Mouse (Mus musculus) telencephalon, adult 2 months (tissue): ENCODE results near the gene Nexn.
A peak's percentile ranks its signal among the peaks of the same experiment; 100 is the strongest.

ENCODE experiments used
- DNase-seq: peaks from one replicate; pipeline ENCODE4 v3.0.0-alpha.2; 2011; ENCODE audit warnings: low read depth, low spot score

Nexn gene

DNA sequence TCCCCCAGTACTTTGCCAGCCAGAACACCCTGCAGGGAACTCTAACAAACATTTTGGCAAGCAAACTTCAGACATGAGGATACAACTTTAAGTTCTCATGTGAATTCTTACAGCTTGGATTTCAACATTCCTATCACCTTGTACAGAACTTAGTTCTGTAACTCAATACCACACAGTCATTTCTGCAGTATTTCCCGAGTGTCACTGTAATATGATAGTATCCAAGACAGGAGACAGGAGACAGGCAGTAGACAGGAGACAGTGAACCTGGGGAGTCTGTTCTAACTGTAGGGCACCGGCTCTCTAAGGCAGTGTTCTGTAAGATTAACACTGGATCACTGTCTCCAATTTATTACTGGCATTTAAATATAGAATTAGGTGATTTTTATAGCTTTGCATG is 12.3 kb upstream of the Nexn start:
- DNase-seq = no peak

DNA sequence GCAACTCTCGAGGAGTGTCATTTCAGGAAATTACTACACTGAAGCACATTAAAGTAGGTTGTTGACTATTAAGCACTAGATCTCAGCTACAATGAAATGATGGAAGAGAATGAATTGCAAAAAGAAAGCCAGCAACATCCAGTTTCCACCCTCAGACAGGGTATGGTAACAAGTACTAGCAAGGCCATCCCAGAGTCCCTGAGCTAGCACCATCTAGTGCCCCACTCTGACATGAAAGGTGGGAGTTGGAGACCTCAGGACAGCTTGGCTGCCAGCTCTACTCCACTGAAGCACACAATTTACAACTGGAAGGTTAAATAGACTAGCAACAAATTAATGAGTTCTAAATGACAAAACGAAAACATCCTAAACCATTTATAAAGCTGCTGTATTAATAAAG is 11.8 kb upstream of the Nexn start:
- no peak for DNase-seq

DNA sequence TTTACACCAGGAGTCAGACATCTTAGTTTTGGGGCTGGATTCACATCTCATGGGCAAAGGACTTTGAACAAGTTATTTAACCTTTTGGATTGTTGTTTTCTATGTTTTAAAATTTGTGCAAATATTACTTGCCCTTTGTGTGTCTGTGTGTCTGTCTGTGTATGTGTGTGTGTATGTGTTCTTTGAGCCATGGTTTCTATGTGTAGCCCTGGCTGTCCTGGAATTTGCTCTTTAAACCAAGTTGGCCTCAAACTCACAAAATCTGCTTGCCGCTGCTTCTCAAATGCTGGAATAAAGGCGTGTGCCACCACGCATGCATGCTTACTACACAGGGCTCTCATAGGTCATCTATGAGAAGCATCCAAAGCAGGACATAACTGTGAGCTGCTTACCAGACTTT is 10.8 kb upstream of the Nexn start:
- DNase-seq = no peak

DNA sequence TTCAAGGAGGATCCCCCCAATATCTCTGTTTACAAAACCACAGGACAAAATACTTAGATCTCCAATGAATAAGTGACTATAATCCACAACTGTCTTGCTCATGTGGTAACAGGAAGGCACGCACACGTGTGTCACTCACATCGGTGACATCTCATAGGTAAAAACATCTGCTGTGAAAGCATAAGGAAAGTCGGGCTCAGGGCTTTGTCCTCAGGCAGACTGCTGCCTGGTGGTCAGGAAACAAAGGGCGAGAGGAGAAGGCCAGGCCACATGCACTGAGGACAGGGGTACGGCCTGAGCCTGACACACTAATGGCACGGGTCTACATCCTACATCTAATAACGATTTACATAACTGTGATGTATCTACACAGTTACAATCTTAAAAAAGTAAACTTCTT is 8.9 kb upstream of the Nexn start:
- no peak for DNase-seq

DNA sequence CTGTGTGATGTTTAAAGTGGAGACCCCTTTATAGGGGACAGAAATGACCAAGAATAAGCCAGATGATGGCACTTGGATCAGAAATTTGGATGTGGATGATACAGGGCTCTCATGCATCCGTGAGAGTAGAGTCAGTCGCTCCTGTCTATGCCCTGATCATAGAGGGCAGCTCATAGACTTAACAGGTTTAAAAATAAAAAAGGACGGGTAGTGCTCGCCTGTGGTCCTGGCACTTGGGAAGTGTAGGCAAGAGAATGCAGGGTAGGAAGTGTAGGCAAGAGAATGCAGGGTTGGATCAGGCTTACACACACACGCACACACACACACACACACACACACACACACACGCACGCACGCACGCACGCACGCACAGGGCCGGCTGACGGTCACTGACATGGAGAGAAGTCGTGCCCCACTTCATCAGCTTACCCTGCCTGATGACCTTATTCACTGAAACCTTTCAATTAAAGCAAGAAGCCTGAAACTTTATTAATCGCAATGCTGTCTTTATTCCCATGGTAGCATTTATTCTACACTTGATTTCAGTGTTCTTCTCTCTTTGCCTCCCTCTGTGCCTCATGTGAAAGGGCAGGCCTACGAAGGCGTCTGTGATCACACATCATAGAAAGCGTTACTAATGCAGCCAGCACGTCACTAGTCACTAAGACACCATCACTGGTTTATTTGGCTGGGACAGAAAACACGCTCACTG is 7.0 kb upstream of the Nexn start:
- no peak for DNase-seq

DNA sequence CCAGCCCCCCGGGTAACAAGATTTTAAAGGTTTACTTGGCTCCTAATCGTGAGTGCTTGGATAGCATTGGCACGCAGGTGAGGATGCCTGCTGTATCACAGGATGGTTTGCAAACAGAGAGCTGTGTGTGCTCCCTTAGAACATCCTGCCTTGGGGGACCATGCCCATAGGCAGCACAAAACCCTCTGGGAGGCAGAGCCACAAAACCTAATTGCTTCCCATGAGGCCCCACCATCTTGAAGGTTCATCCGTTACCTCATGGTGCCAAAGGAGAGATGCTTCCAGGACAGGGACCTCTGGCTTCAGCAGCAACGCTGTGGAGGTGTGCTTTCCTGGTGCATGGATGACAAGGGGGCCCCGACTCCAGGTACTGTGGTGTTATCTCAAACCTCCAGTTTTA is 5.7 kb upstream of the Nexn start:
- no peak for DNase-seq

DNA sequence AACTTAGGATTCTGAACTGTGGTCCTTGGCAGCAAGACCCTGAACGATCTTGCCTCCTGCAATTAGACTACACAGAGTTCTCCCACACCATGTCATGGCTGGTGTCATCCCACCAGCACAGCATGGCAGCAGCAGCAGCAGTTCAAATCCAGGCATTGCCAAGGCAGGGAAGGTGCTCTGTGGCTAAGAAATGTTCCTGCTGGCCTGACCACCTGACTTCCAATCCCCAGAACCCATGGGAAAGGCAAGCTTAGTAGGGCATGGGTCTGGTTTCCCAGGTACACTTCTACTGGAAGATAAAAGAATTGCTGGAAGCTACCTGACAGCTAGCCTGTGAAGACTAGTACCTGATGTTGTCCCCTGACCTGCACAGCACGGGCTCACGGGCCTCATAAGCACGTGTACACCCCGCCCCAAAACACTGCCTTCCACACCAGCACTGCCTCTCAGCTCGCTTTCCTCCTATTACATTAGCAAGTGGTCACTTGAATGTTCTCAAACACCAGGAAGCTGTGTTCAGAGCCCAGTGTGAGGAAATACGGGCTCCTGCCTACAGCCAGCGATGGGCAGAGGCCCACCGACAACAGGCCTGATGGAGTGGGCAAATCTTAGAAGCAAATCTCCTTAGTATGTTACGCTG is 5.0 kb upstream of the Nexn start:
- no peak for DNase-seq

DNA sequence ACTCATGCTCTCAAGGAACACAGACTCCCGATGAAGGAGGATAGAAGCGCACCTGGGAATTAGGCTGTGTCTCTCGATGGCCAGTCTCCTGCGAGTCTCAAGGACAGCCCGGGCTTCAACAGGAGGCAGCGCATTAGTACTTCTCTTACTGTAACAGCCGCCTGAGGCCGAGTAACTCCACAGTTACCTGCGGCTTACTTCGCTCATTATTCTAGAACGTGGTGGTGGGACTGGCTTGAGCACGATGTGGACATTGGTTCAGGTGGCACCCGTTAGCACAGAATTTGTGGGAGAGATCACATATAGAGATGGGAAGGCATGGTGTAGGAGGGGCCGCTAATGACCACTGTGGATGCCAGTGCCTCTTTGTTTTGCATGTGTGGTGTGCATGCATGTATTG is 1.9 kb upstream of the Nexn start:
- no peak for DNase-seq

DNA sequence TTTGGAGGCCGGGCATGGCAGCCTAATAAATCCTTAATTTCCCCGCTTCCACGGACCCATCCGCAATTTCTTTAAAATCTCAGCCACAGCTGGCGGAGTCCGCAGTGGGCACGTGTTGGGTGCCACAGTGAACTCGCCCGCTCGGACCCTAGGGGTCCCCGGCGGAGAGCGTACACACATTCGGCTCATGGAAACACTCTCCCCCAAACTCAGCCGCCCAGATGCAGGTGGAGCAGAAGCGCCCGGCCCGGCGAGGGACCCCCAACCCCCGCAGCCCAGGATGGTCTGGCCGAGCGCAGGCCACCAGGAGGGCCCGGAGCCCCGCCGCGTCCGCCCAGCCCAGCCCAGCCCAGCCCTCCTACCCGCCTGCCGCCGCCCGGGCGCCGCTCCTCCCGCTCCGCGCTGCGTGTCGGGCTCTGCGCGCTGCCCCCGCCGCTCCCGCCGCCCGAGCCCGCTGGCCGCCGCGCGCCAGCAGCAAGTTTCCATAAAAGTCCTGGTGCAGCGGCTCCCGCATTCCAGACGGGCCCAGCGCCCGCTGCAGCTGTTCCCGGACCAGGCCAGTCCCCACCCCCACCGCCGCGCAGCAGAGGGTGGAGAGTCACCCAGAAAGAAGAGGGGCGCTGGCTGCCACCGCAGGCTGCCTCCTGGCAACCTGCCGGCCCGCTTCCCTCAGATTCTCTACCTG is 657 bp downstream of the Nexn start:
- DNase-seq = no peak

DNA sequence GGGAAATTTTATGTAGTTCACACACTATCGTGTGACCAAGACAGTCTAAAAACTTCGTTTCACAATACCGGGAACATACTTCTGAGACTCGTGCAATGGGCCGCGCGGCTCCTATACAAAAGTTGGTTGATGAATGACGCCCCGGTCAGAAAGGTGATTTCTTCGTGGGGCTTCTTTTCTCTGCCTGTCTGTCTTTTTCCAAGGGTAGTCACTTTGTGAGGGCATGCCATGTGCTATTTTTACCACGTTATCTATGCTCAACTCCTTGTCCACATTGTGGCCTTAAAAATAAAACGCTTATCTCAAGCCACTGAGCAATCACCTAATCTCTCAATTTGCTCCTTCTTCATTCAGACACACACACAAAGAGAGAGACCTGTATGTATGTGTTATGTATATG is 1.3 kb downstream of the Nexn start:
- no peak for DNase-seq

DNA sequence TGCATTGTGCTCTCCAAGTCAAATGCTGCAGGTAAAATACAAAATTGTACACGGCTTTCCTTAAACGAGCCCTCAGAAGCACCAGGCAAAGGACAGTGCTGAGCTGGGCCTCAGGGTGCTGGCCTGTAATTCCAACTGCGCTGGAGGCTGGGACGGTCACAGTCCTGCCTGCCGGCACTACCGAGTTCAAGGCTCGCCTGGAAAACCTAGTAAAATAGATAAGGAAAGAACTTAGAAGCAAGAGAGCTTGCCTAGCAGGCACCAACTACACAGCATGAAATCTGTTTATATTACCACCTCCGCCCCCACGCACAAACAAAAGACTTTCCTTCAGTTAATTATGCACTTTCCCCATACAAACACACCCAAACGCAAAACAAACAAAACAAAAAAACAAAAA is 1.8 kb downstream of the Nexn start:
- DNase-seq = no peak

DNA sequence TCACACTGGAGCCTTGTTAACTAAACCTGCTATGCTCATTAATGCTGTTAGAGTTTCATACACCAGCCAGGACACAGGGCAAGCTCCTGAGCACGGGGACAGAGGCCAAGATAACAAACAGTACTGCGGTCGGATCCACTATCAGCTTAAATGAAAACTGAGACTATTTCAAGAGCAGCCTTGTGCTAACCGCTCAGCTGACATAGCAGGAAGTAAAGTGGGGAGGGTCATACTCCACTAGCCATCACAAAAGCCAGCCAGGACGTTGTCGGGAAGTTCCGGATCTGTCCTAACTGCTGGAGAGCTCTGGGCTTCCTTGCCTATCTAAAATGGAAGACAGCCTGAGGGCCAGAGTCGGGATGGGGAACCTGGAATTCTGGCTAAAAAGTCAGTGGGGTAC is 4.2 kb downstream of the Nexn start:
- DNase-seq = no peak

DNA sequence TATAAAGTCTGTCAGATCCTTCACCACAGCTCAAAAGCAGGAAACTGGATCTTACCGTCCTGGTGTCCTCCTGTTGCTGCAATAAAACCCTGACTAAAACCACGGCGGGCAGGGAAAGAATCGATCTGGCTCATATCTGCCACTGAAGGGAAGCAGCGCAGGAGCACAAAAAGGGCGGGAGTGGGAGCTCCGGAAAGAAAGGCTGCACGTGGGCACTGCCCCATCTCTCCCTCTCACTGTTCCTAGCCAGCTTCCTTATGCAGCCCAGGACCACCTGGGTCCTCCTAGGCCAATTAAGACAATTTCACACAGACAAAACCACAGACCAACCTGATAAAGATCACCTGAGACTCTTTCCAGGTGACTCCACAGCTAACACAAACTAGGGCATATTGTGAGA is 4.7 kb downstream of the Nexn start:
- DNase-seq = no peak

DNA sequence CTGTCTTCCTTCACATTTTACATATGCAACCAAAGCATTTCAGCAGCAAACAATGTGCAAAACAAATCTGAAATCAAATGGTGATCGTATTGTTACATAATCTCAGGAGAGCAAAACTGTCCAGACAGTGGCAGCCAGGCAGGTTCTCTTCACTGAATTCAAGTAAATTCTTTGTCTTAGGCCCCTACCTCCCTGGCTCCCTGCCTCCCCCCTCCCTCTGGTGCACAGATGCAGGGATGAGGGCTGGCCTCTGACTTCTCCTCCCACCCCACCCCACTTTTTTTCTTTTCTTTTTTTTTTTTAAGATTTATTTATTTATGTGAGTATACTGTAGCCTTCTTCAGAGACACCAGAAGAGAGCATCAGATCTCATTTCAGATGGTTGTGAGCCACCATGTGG is 5.8 kb downstream of the Nexn start:
- DNase-seq = no peak

DNA sequence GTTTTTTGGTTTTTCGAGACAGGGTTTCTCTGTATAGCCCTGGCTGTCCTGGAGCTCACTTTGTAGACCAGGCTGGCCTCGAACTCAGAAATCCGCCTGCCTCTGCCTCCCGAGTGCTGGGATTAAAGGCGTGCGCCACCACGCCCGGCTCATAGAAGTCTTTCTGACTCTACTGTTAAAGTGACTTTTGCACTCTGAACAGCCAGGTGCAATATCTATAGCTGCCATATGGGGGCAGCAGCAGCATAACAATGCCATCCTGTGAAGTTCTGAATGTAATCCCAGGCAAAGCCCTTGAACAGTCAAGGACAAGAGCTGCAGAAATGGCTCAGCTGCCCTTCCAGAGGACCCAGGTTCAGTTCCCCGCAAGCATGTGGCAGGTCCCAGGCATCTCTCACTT is 6.7 kb downstream of the Nexn start:
- peak; percentile 58 for DNase-seq

DNA sequence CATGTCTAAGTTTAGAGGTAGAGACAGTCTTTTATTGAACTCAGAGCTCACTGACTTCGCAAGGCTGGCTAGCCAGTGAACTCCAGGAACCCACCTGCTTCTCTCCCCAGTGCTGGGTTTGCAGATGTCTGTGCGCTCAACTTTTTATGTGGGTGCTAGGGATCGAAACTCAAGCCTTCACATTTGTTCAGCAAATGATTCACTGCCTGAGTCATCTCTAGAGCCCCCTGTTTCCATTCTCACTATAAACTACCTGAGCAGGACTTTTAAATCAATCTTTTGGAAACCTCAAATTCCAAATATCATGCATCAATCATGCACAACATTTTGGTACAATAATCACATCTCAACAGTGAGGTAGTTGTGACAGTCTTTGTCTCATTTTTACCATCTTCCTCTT is 8.6 kb downstream of the Nexn start:
- no peak for DNase-seq

DNA sequence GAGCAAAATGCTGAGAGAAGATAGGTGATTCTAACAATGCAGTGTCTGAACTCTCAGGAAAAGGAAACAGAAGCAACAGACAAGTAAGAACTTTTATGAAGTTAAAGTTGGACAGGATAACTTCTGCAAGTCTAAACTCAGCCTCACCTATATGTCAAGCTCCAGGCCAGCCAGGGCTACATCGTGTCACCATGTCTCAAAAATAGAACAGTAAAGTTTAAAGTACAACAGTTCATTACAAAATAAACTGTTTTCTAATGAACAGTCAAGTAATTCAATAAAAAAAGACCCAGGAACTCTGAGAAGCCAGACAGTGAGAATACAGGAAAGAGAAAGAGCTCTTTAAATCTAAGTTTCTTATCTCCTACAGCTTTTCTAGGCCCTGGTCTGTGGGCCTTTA is 15.7 kb downstream of the Nexn start:
- DNase-seq = no peak

DNA sequence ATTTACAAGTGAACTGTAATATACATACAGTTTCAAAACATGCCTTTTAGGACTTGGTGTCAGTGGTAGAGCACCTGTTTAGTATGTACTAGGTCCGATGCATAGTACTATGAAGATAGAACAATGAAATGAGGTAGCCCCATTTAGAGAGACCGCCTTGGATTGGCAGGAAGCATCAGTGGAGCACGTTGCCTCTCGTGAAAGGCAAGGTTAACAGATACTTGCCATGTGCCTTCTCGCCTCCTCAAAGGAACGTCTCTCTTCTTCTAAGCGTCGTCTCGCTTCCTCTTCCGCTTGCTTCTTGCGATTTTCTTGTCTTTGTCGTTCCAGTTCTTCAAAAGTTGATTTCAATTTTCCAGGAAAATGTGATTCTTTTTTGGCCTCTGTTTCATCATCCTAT is 18.4 kb downstream of the Nexn start:
- DNase-seq = no peak

DNA sequence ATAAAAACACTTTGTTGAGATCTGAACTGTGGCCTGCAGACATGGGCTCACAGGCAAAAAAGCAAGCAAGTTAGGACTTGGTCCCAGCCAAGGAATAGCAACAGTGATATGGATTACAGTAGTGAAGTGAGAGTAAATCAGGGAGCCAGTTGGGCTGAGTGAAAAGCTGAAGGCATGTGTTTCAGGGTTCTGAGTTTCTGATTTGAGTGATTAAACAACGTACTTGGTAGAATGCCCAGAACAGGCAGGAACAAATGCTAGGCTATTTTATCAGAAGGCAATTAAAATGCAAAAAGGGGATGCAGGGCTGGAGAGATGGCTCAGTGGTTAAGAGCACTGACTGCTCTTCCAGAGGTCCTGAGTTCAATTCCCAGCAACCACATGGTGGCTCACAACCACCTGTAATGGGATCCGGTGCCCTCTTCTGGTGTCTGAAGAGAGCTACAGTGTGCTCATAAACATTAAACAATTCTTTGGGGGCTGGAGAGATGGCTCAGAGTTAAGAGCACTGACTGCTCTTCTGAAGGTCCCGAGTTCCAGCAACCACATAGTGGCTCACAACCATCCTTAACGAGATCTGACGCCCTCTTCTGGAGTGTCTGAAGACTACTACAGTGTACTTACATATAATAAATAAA is 20.8 kb downstream of the Nexn start:
- DNase-seq = no peak

DNA sequence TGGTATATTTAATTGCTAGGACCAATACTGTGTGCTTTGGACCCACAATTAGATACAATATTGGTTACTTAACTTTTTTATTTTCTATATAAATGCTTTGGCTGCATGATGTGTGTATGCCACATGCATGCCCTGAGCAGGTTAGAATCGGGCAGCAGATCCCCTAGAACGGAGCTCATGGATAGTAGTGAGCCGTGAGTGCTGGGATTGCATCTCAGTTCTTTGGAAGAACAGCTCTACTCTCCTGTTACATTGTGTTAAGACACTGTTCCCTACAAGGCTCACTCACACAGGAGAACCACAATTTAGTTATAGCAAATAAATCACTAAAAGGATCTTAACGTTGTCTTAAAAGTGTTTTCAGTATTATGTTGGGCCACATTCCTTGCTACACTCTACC is 22.8 kb downstream of the Nexn start:
- DNase-seq = no peak

DNA sequence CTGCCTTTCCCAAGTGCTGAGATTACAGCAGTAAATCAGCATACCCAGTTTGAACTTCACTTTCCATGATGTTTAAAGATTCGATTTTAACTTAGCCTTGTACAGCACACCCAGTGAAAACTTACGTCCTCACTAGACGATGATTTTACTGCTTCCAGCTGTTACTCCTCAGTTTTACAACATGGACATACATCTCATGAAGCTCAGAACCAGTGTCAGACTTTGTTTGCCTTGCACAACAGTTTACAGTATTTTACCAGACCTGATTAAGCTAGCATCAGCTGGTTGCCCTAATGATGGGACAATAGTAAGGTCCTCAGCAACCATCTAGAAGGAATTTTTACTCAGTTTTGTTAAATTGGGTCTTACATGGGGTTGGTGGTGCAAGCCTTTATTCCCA is 25.1 kb downstream of the Nexn start:
- DNase-seq = no peak

DNA sequence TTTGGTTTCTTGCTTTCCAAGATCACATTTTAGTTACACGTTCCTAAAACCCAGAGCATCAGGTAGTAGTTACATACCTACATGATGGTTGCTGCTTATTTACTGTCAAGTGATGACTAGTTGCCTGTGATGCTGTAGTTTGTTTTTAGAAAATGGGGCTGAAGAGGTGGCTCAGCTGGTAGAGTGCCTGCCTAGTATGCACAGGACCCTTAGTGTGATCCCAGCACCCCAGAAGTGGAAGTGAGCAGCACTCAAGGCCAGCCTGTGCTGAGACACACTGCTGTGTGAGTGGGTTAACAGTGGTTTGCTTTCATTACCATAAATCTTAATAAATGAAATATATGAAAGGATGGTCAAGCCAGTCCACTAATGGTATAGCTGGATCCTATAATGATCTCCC is 26.6 kb downstream of the Nexn start:
- DNase-seq = no peak

DNA sequence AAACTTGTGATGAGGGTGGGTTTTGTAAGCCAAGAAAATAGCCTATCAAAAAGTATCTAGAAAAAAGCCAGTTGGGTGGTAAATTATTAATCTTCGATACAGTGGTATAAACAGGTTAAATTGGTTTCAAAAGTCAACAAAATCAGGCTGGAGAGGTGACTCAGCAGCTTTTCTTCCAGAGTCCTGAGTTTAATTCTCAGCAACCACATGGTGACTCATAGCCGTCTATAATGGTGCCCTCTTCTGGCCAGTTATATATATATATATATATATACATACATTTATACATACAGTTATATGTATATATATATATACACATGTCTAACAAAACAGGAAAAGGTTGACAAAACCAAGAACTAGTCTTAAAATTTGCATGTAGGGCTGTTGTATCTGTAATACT is 27.3 kb downstream of the Nexn start:
- no peak for DNase-seq
